Mouse (Mus musculus) liver, postnatal 0 days (tissue): Measurements from ENCODE around the gene Fam186b. TPM values are rescaled to one million over a fixed set of nuclear protein-coding genes. Genes with fewer than 3 reads are reported as not detected.

ENCODE experiments used
- ATAC-seq: fragments of 200-750 bp; cut with Nextera tagmentation; 2 replicates; pipeline ENCODE4 v1.8.0; 2017; ENCODE audit warnings: mild to moderate bottlenecking, moderate library complexity
- DNase-seq: peaks from one replicate; pipeline ENCODE4 v3.0.0-alpha.2; 2016
- H3K27ac ChIP-seq: fragments of 300-500 bp; sonication (generic); 2 replicates; pipeline ENCODE4 v1.5.1; 2014; ENCODE audit warnings: antibody characterized with exemption, moderate library complexity, mild to moderate bottlenecking, low read depth
- H3K27me3 ChIP-seq: fragments of 300-500 bp; sonication (generic); 2 replicates; pipeline ENCODE4 v1.6.1; 2014; ENCODE audit warnings: low read length, control low read depth, mixed read lengths; ENCODE audit not compliant: insufficient read depth
- H3K36me3 ChIP-seq: fragments of 300-500 bp; sonication (generic); replicated peaks from 2 replicates; pipeline ENCODE4 v1.6.1; 2014; ENCODE audit warnings: mild to moderate bottlenecking, control low read depth, low read length, moderate library complexity, mixed read lengths; ENCODE audit not compliant: insufficient read depth
- H3K4me1 ChIP-seq: fragments of 300-500 bp; sonication (generic); 2 replicates; pipeline ENCODE4 v1.6.1; 2014; ENCODE audit warnings: antibody characterized with exemption, mild to moderate bottlenecking, control low read depth; ENCODE audit not compliant: insufficient read depth
- H3K4me2 ChIP-seq: fragments of 300-500 bp; sonication (generic); 2 replicates; pipeline ENCODE4 v1.6.1; 2014; ENCODE audit warnings: low read depth, mild to moderate bottlenecking, low read length, moderate library complexity, mixed read lengths
- H3K4me3 ChIP-seq: fragments of 300-500 bp; sonication (generic); 2 replicates; pipeline ENCODE4 v1.5.1; 2014; ENCODE audit warnings: low read depth, low read length
- H3K9ac ChIP-seq: fragments of 300-500 bp; sonication (generic); replicated peaks from 2 replicates; pipeline ENCODE4 v1.6.1; 2014; ENCODE audit warnings: mild to moderate bottlenecking, moderate library complexity
- H3K9me3 ChIP-seq: fragments of 300-500 bp; sonication (generic); 2 replicates; pipeline ENCODE4 v1.6.1; 2016; ENCODE audit warnings: mild to moderate bottlenecking, control low read depth, low read length, mixed read lengths
- CTCF ChIP-seq: sonication (generic); IDR thresholded peaks from 2 replicates; pipeline ENCODE4 v1.5.1; 2016; ENCODE audit warnings: antibody characterized with exemption, low read depth
- EP300 ChIP-seq: IDR thresholded peaks from 2 replicates; pipeline ENCODE4 v1.6.1; 2016; ENCODE audit warnings: antibody characterized with exemption, low read depth, mild to moderate bottlenecking
- WGBS: fragments of 180-500 bp; shearing (Covaris S2); extraction: QIAGEN DNeasy Blood & Tissue Kit; methylation state at CpG from one replicate; pipeline ENCODE4 v1.1.7; 2014; ENCODE audit not compliant: insufficient replicate concordance; 5-methylcytosine and 5-hydroxymethylcytosine counted together
- polyA plus RNA-seq: library from polyadenylated mRNA; unstranded; fragments of >200 nt; fragmentation: Nextera tagmentation; extraction: Ambion mirVana; gene quantifications from 2 replicates; pipeline ENCODE4 v1.2.1, GENCODE M21; 2015

The Fam186b gene
- polyA plus RNA-seq, 1 experiment from 2014 or later: not detected

DNA sequence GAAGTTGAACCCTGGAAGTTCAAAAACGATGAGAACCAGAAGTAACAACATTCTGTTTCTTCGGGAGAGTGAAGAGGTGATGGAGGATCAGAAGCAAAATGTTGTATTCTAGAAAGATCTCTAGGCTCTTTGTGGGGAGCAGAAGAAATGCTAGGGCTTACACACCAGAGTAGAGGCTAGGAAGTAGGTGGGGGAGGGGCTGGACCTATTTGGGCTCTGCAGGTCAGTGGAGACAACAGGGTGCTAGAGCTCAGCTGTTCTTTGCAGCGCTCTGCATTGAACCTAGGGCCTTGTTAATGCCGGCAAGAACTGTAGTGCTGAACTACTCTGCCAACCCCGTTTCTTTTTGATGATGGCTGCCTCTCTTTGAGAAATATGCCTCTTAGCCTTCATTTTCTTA is 525 bp upstream of the Fam186b start:
- no peak overlapping the region for H3K9ac ChIP-seq
- no peak overlapping the region for H3K27ac ChIP-seq
- 48% methylated on average over 5 of the region's 5 CpGs for WGBS
- no peaks in the 10 kb centered on the region for H3K36me3 ChIP-seq
- H3K4me1 ChIP-seq: peaks cover 27% of the 10 kb centered on the region
- no peak overlapping the region for H3K4me3 ChIP-seq
- no peak for TF ChIP-seq EP300
- TF ChIP-seq CTCF: no peak
- H3K4me2 ChIP-seq: peak overlapping the region; percentile 79
- H3K9me3 ChIP-seq: no peaks in the 10 kb centered on the region
- DNase-seq: no peak
- H3K27me3 ChIP-seq: no peaks in the 10 kb centered on the region
- ATAC-seq: no peak

DNA sequence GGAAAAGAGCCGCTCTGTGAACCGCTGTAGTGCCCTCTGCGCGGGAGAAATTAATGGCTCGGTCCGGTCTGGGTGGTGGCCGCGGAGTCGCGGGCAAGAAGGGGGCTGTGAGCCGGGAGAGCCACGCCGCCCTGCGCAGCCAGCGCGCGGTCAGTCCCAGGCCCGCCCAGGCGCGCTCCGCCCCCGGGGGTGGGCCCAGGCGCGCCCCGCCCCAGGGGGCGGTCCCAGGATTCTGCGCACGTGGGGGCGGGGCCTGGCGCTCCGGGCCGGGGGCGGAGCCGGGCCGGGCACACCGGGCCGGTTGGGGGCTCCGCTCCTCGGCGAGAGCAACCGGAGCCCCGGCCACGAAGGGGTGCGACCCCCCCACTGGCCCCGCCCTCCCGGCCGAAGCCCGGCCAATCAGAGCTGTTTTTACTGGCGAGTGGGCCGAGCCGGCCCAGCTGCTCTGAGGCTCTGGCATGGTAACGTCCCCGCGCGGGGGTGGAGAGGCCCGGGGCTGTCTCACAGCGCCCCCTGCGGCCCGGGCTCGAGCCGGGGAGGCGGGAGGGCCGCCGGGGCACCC is 794 bp downstream of the Fam186b start, which contains the start of gene Prpf40b:
Prpf40b (plus strand) TSS at position 275 of the 562 bp plus-strand sequence.
- H3K9ac ChIP-seq: peak within 1 kb of the TSS; percentile 70
- H3K36me3 ChIP-seq: no peaks in the 10 kb centered on the region
- DNase-seq (peak; percentile 90), ATAC-seq (peak; percentile 92)
- H3K4me1 ChIP-seq: peaks cover 27% of the 10 kb centered on the region
- peak within 1 kb of the TSS; percentile 71; the same call in 1 of the 2 replicates for H3K27ac ChIP-seq
- 0% methylated on average over 22 of the region's 64 CpGs for WGBS
- TF ChIP-seq EP300: no peak
- peak; percentile 57 for TF ChIP-seq CTCF
- H3K27me3 ChIP-seq: no peaks in the 10 kb centered on the region
- H3K9me3 ChIP-seq: no peaks in the 10 kb centered on the region
- H3K4me2 ChIP-seq: peak within 1 kb of the TSS; percentile 79
- peak within 1 kb of the TSS; percentile 72 for H3K4me3 ChIP-seq

DNA sequence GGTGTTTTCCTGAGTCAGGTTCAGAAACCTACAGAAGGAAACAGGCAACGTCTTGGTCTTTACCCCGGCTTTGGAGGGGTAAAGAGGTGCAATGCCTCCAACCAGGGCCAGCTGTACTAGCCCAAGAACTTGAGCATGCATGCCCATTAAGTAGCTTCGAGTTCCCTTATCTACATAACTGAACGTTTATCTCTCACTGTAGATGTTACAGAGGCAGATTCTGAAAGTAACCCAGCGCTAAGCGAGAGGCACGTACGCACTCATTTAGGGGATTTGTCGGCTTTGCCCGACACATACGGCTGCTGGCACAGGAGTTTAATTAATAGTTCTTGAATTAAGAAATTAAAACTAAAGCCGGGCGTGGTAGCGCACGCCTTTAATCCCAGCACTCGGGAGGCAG is 1.4 kb downstream of the Fam186b start:
- Histone ChIP-seq H3K4me3 (peak overlapping the region; percentile 72), H3K9me3 (no peaks in the 10 kb centered on the region), H3K27me3 (no peaks in the 10 kb centered on the region), H3K9ac (peak overlapping the region; percentile 70), H3K27ac (no peak overlapping the region), H3K36me3 (no peaks in the 10 kb centered on the region), H3K4me2 (peak overlapping the region; percentile 79), H3K4me1 (peaks cover 27% of the 10 kb centered on the region)
- ATAC-seq (no peak), DNase-seq (no peak)
- TF ChIP-seq CTCF: no peak
- TF ChIP-seq EP300: no peak
- WGBS: 6% methylated on average over 16 of the region's 16 CpGs

DNA sequence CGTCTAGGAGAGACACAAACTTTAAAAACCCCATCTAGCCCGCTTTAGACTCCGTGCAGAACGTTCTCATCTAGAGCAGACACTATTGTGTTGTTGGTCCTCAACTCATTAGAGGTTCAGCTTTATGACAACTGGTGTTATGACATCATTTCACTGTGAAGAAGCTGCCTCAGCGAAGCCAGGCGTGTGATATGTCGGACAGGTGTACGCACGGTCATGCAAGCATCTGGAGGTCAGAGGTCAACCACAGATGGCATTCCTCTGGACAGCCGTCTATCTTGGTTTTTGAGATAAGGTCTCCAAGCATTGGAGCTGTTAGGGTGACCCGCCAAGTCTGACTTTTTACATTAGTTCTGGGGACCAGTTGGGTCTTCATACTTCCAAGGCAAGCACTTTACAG is 5.1 kb downstream of the Fam186b start:
- no peak for DNase-seq
- no peaks in the 10 kb centered on the region for H3K36me3 ChIP-seq
- H3K9me3 ChIP-seq: no peaks in the 10 kb centered on the region
- peaks cover 7% of the 10 kb centered on the region; the same call in 1 of the 2 replicates for H3K4me1 ChIP-seq
- no peak overlapping the region for H3K9ac ChIP-seq
- no peak for ATAC-seq
- H3K27ac ChIP-seq: no peak overlapping the region
- H3K4me3 ChIP-seq: no peak overlapping the region
- TF ChIP-seq CTCF (no peak), EP300 (no peak)
- 80% methylated on average over 11 of the region's 11 CpGs for WGBS
- H3K4me2 ChIP-seq: no peak overlapping the region
- no peaks in the 10 kb centered on the region for H3K27me3 ChIP-seq

DNA sequence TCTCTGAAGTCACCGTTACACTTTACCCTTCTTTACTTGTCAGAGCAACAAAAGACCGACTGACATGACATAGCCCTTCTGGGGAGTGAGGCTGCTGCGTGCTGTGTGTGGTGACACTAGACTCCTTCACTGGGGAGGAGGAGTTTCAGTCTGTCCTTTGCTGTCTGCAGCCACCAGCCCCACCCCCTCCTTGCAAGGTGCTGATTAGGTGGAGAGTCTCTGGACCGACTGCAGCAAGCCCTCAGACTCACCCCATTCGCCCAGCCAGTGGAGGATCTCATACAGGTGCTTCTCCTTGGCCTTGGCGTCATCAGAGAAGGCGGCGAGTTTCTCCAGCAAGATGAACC is 10.5 kb downstream of the Fam186b start:
- Histone ChIP-seq H3K9me3 (no peaks in the 10 kb centered on the region), H3K4me2 (no peak overlapping the region), H3K36me3 (no peaks in the 10 kb centered on the region), H3K4me3 (no peak overlapping the region), H3K4me1 (peaks cover 4% of the 10 kb centered on the region; the same call in 1 of the 2 replicates), H3K27ac (no peak overlapping the region), H3K27me3 (no peaks in the 10 kb centered on the region), H3K9ac (no peak overlapping the region)
- DNase-seq (no peak), ATAC-seq (peak; percentile 43)
- 56% methylated on average over 8 of the region's 8 CpGs for WGBS
- no peak for TF ChIP-seq EP300
- TF ChIP-seq CTCF: no peak

DNA sequence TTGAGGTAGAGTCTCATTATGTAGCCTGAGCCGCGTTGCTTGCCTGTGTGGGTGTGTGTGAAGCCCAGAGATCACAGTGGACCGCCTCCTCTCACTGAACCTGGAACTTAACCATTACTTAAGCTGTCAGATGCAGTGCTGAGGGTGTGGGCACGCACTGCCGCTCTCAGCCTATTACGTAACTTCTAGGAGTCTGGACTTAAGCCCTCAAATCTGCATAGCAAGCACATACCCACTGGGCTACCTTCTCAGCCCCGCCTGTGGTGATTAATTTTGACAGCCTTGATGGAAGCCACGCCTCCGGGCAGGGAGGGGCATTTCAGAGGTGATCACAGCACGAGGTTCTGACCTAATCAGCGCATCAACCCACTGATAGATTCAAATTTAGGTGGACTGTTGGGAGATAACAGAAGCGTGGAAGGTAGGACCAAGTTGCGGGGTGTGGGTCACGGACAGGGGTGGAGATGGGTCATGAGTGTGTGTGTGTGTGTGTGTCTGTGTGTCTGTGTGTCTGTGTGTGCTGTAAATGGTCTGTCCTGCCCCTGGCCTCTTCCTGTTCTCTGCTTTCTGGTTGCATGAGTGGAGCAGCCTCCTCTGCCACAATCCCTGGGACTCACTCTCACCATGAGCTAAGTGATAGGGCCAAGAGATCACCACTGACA is 11.0 kb downstream of the Fam186b start:
- Histone ChIP-seq H3K36me3 (no peaks in the 10 kb centered on the region), H3K27me3 (no peaks in the 10 kb centered on the region), H3K27ac (no peak overlapping the region), H3K9ac (no peak overlapping the region), H3K4me1 (peaks cover 4% of the 10 kb centered on the region; the same call in 1 of the 2 replicates), H3K4me3 (no peak overlapping the region), H3K9me3 (no peaks in the 10 kb centered on the region), H3K4me2 (peak overlapping the region; percentile 23; the same call in 1 of the 2 replicates)
- no peak for TF ChIP-seq EP300
- TF ChIP-seq CTCF: no peak
- DNase-seq (peak; percentile 52), ATAC-seq (peak; percentile 74)
- 21% methylated on average over 14 of the region's 14 CpGs for WGBS
